Mouse (Mus musculus): ENCODE results near the gene Gpr89. TPM values are rescaled to one million over a fixed set of nuclear protein-coding genes. Genes with fewer than 3 reads are reported as not detected.
A peak's percentile ranks its signal among the peaks of the same experiment; 100 is the strongest.

Gpr89 gene
- polyA plus RNA-seq (2012; rRNA removed) = 8.7 and 15.1 TPM in 2 replicates

DNA sequence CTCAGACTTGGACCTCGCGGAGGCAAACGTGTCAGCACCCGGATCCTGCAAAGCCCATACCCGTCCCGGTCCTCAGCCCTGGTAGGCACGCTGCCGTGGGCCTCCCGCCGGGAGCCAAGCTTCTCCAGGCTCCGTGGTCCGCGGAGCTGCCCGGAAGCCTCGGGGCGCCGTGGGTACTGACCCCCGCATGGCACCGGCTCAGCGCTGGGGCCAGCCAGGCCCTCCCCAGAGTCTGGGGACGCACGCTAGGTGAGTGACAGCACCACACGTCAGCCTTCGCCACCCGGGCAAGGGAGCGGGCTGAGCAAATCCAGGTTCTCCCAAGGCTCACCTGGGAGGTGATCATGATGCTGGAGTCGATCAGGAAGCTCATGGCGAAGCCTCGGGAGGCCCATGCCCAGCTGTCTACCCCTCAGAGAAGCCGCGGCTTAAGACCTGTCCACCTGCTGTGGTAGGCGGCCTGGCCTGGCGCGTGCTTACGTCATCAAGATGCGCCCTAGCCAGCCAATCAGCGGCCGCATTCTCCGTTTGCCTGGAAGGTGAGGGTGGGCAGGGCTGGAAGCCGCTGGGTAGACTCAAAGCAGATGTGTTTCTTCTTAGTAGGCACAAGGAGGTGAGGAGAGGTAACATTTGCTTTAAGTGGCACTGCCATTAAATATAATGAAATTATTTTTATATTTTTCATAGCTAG, at the start of gene Gpr89:
Gene Gpr89, minus strand, starts transcription at position 496 of the 691 bp plus-strand sequence.
- peak; percentile 70; the same call in 1 of the 2 replicates for TF ChIP-seq POLR2A (IDR thresholded peaks at IDR 0.05; ENCODE audit: borderline replicate concordance, extremely low read depth, low read depth, low read length)
- TF ChIP-seq CTCF (IDR thresholded peaks at IDR 0.05; ENCODE audit: insufficient read depth, low read length) = no peak
- under 1% methylated on average over 40 of the region's 40 CpGs for WGBS
- Histone ChIP-seq H3K4me3 (replicated peaks; ENCODE audit: extremely low read depth, low read depth, low read length) (peak within 1 kb of the TSS; percentile 76), H3K4me1 (ENCODE audit: control insufficient read depth, insufficient read depth, low read length) (no peaks in the 10 kb centered on the region; the same call in 1 of the 2 replicates)
- DNase-seq = peak; percentile 95

DNA sequence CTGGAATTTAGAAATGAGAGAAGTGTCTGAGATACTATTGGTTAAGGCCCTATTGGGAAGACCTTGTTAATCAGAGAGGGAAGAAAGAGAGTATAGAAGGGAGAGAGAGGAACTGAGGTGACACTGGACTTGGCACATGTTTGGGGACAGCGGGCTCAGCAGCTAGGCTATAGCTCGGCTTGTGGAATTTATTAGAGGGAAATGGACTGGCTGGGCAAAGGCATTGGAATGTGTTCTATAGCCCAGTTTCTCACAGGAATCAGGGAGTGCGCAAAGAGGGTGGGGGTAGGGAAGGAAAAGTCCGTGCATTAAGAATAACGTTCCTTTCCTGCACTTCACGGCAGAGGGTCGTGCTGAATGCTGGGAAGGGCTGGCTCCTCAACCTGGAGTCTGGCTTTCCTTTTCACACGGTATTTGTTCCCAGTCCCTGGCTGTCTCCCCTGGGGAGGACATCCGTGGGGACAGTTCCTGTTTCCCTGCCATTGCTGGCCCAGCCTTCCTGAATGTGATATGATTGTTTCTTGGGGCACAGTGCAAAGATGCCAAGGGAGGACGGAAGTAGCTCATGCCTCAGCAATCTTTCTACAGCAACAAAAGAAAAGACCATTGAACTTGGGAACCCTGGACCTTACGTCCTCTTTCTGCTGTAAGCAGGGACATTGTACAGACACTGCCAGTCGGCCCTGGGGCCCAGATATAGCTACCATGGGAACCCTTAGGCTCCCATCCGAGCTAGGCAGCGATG, 48.5 kb upstream of the Gpr89 start:
- H3K4me1 ChIP-seq (ENCODE audit: control insufficient read depth, insufficient read depth, low read length) = peaks cover 2% of the 10 kb centered on the region
- WGBS = 19% methylated on average over 14 of the region's 14 CpGs
- DNase-seq = peak; percentile 11
- no peak overlapping the region for H3K4me3 ChIP-seq (replicated peaks; ENCODE audit: extremely low read depth, low read depth, low read length)
- TF ChIP-seq CTCF (IDR thresholded peaks at IDR 0.05; ENCODE audit: insufficient read depth, low read length) (no peak), POLR2A (IDR thresholded peaks at IDR 0.05; ENCODE audit: borderline replicate concordance, extremely low read depth, low read depth, low read length) (0 out of 2 replicates have a peak, but pooled peaks have one; percentile 6)

DNA sequence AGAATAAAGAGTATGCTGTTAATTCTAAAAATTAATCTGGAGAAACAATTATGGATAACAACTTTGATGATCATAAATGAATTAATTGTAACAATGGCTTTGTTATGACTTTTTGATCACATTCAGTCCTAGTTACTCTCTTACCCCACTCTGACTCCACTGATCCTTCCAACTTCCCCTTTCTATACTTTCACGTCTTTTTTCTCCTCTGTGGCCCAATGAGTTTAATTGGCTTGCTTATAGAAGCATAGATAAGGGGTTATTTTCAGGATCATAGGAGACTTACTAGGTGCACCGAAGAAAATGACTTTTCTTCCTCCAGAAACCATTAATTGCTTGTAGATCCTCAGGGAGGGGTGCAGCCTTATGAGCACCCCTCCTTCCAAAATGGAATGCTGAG, 37.6 kb upstream of the Gpr89 start:
- no peak overlapping the region for H3K4me3 ChIP-seq (replicated peaks; ENCODE audit: extremely low read depth, low read depth, low read length)
- no peak for DNase-seq
- WGBS = 79% methylated on average over 2 of the region's 2 CpGs
- TF ChIP-seq CTCF (IDR thresholded peaks at IDR 0.05; ENCODE audit: insufficient read depth, low read length) = no peak
- TF ChIP-seq POLR2A (IDR thresholded peaks at IDR 0.05; ENCODE audit: borderline replicate concordance, extremely low read depth, low read depth, low read length) = no peak
- no peaks in the 10 kb centered on the region for H3K4me1 ChIP-seq (ENCODE audit: control insufficient read depth, insufficient read depth, low read length)

DNA sequence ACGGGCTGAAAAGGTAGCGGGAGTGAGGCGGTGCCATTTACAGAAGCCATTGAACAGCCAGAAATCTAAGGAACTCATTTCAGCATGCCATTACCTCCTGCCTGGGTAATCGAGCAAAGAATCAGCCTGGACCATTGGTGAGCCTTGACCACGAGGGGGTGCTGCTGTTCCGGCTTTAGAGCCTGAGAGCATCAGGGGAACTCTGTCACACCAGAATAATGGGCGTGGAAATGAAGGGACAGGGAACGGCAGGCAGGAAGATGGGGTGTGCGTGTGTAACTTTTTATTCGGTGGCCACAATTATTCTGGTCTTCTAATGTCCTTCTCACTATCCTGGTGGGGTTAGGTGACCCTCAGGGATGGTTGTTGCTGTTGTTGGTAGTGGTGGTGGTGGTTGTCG, 33.6 kb upstream of the Gpr89 start:
- peak; percentile 80 for DNase-seq
- H3K4me1 ChIP-seq (ENCODE audit: control insufficient read depth, insufficient read depth, low read length) = no peaks in the 10 kb centered on the region
- no peak for TF ChIP-seq POLR2A (IDR thresholded peaks at IDR 0.05; ENCODE audit: borderline replicate concordance, extremely low read depth, low read depth, low read length)
- TF ChIP-seq CTCF (IDR thresholded peaks at IDR 0.05; ENCODE audit: insufficient read depth, low read length) = peak; percentile 97
- 10% methylated on average over 11 of the region's 11 CpGs for WGBS
- no peak overlapping the region for H3K4me3 ChIP-seq (replicated peaks; ENCODE audit: extremely low read depth, low read depth, low read length)

DNA sequence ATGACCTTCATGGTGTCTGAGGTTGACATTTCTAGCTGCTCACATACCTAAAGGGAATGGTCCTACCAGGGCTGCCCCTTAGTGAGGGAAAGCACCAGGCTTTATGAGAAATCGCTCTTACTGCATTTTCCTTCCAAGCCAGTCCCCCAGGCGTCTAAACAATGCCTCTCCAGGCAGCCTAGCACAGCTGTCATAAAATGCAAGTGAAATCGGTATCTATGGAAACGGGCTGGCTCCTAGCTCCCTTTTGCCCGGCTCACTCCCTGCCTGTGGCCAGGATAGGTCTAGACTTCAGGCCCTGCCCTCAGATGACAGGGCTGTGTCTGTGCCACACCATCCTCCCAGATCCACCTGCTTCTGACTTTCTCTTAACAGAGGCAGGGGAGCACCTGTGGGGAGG, 32.5 kb upstream of the Gpr89 start:
- no peak for TF ChIP-seq CTCF (IDR thresholded peaks at IDR 0.05; ENCODE audit: insufficient read depth, low read length)
- no peak for TF ChIP-seq POLR2A (IDR thresholded peaks at IDR 0.05; ENCODE audit: borderline replicate concordance, extremely low read depth, low read depth, low read length)
- Histone ChIP-seq H3K4me3 (replicated peaks; ENCODE audit: extremely low read depth, low read depth, low read length) (no peak overlapping the region), H3K4me1 (ENCODE audit: control insufficient read depth, insufficient read depth, low read length) (no peaks in the 10 kb centered on the region)
- 50% methylated on average over 5 of the region's 5 CpGs for WGBS
- DNase-seq = no peak

DNA sequence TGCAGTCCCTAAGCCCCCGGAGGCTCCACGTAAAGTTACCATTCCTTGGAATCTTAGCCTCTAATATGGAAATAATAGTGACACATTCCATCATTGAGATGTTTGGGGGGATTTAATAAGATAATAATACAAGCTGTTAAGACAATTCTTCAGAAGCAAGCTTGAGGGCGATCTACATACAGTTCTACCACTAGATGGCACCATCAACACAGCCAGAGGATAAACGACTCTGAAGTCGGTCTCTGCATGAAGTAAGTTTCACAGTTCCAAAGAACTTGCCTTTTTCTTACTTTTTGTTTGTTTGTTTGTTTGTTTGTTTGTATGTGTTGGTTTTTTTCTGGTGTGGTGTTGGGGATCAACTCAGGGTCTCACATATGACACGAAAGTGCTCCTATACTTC, 31.1 kb upstream of the Gpr89 start:
- Histone ChIP-seq H3K4me3 (replicated peaks; ENCODE audit: extremely low read depth, low read depth, low read length) (no peak overlapping the region), H3K4me1 (ENCODE audit: control insufficient read depth, insufficient read depth, low read length) (no peaks in the 10 kb centered on the region)
- no peak for DNase-seq
- TF ChIP-seq CTCF (IDR thresholded peaks at IDR 0.05; ENCODE audit: insufficient read depth, low read length) (peak; percentile 47), POLR2A (IDR thresholded peaks at IDR 0.05; ENCODE audit: borderline replicate concordance, extremely low read depth, low read depth, low read length) (no peak)
- WGBS = 7% methylated on average over 6 of the region's 6 CpGs

DNA sequence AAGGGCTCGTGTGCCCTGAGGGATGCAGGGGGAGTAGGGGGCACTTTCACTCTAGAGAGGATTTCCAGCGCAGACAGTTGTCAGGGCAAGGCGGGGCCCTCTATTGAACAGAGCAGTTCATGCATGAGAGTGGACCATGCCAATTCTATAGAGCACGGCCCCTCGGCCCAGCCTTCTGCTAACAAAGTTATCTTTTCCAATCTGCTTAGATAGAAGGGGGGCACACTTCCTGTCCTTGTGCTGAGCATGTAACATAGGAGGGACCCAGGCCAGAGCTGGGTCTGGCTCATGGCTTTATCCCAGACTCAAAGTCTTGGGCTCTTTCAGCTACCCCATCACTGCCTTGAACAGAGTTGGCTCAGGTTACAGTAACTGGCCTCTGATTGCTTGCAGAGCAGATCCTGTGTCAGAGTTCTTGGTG, 26.1 kb upstream of the Gpr89 start:
- no peak overlapping the region for H3K4me3 ChIP-seq (replicated peaks; ENCODE audit: extremely low read depth, low read depth, low read length)
- no peak for DNase-seq
- no peak for TF ChIP-seq POLR2A (IDR thresholded peaks at IDR 0.05; ENCODE audit: borderline replicate concordance, extremely low read depth, low read depth, low read length)
- TF ChIP-seq CTCF (IDR thresholded peaks at IDR 0.05; ENCODE audit: insufficient read depth, low read length) = no peak
- no peaks in the 10 kb centered on the region for H3K4me1 ChIP-seq (ENCODE audit: control insufficient read depth, insufficient read depth, low read length)
- WGBS = 35% methylated on average over 5 of the region's 5 CpGs

DNA sequence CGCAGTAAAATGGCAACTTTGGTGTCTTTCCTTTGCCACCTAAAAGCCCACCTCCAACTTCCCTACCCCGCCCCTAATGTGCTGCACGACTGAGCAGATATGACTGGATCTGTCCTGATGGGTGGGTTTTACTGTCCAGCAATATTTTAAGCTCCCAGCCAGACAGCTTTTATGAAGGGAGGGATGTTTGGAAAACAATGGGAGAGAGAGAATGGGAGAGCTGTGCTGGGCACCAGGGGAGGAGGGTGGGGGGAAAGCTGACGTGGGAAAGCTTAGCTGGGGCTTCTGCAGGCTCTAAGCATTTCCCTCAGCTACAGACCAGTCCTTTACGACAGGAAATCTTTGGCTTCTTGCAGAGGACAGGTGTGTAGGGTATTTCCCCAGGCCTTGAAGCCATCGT, 20.8 kb upstream of the Gpr89 start, which contains the start of gene Gja8:
Gene Gja8, minus strand, starts transcription at position 101 of the 400 bp plus-strand sequence.
- DNase-seq = no peak
- no peak within 1 kb of the TSS for H3K4me3 ChIP-seq (replicated peaks; ENCODE audit: extremely low read depth, low read depth, low read length)
- TF ChIP-seq POLR2A (IDR thresholded peaks at IDR 0.05; ENCODE audit: borderline replicate concordance, extremely low read depth, low read depth, low read length) = no peak
- TF ChIP-seq CTCF (IDR thresholded peaks at IDR 0.05; ENCODE audit: insufficient read depth, low read length) = no peak
- H3K4me1 ChIP-seq (ENCODE audit: control insufficient read depth, insufficient read depth, low read length) = no peaks in the 10 kb centered on the region
- WGBS = 61% methylated on average over 6 of the region's 6 CpGs

DNA sequence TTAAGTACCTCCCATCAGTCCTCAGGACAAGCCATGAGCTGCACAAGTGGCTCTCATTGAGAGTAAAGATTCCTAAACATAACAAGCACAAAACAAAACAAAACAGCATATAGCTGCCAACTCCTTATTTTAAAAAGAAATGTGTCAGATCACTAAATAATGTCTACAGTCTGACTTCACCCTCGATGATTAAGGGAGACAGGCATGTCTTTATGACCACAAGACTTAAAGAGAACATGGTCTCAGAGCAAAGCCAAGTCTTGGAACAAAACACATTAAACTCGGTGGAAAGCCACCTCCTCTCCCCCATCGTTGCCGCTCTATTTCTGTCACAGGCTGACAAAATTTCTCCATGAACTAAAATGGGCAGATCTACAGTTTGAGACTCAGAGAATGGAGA, 19.5 kb upstream of the Gpr89 start:
- H3K4me1 ChIP-seq (ENCODE audit: control insufficient read depth, insufficient read depth, low read length) = no peaks in the 10 kb centered on the region
- WGBS = 75% methylated on average over 4 of the region's 4 CpGs

More for the DNA sequence above, 19.5 kb upstream of the Gpr89 start:
- no peak overlapping the region for H3K4me3 ChIP-seq (replicated peaks; ENCODE audit: extremely low read depth, low read depth, low read length)
- TF ChIP-seq POLR2A (IDR thresholded peaks at IDR 0.05; ENCODE audit: borderline replicate concordance, extremely low read depth, low read depth, low read length) = no peak
- TF ChIP-seq CTCF (IDR thresholded peaks at IDR 0.05; ENCODE audit: insufficient read depth, low read length) = no peak
- no peak for DNase-seq
